Mouse (Mus musculus): ENCODE measurements around the gene Fam19a3. TPM values are rescaled to one million over a fixed set of nuclear protein-coding genes. Genes with fewer than 3 reads are reported as not detected.

The Fam19a3 gene
- 3.0 TPM for polyA plus RNA-seq (2017; shearing (Covaris generic))

DNA sequence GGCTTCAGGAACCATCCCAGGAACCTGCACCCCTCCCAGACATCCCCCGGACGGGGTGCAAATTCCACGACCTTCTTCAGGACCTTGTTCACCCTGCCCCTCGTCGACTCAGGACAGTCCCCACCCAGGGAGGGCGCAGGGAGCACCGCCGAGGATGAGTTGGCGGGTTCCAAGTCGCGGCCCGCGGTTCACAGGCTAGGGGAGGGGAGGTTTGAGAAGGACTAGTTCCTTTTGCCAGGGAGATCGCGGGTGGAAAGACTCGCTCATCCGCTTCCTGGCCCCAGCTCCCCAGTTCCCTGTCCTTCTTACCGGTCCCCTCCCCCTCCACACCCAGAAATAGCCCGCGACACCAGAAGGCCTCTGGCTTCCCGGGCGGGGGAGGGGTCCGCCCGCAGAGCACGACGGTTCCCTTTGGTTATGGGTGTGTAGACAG is at the start of gene Fam19a3:
TSS of gene Fam19a3 (minus strand) at position 370 of the 433 bp plus-strand sequence.

DNA sequence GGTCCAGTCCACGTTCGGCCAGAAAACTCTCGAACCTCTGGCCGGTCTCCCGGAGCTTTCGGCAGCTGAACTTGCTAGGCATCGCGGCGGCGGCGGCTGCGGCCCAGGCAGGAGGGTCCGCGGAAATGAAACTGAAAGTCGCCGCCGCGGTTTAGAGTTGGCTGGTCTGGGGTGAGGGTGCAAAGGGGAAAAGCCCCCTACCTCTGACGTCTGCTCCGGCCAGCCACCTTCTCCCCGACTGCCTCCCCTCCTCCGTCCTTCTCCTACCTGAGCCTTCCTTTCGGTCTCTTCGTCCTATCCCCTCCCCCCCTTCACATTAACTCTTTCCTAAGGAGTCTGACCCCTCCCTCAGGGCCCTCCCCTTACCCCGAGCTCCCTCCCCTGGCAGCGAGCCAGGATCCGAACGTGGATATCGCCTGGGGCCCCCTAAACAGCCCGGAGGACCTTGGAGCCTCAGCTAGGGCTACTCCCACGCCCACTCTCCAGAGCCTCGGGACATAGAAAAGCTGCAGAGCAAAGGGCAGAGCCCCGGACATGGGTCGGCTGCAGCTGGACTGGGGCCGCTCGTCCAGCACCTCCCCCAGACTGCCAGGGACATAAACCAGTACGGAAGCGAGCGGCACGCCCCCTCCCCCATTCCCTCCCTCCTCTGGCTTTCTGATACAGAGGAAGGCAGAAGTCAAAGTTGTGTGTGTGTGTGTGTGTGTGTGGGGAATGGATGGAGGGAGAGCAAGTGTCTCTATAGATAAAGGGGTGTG is 36.5 kb upstream of the Fam19a3 start, which contains the start of gene Mov10:
TSS of gene Mov10 (minus strand) at position 573 of the 758 bp plus-strand sequence.

DNA sequence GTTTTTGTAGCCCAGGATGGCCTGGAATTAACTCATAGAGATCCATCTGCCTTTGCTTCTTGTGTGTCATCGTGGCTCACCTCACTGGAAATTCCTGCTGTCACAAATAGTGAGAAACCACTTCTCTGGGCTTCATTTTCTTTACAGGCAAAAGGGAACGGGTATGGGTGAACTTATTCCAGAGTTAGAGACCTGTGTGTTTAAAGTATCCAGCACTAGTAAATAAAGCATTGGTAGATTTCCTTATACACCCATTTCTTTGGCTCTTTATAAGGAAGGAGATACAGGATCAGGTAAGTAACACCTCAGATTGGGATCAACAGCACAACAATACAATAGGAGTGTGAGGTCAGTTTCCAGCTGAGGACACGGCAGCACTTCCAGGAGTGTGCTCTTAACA is 6.4 kb upstream of the Fam19a3 start, which contains the start of gene Rhoc:
TSS of gene Rhoc (plus strand) at position 301 of the 400 bp plus-strand sequence.

DNA sequence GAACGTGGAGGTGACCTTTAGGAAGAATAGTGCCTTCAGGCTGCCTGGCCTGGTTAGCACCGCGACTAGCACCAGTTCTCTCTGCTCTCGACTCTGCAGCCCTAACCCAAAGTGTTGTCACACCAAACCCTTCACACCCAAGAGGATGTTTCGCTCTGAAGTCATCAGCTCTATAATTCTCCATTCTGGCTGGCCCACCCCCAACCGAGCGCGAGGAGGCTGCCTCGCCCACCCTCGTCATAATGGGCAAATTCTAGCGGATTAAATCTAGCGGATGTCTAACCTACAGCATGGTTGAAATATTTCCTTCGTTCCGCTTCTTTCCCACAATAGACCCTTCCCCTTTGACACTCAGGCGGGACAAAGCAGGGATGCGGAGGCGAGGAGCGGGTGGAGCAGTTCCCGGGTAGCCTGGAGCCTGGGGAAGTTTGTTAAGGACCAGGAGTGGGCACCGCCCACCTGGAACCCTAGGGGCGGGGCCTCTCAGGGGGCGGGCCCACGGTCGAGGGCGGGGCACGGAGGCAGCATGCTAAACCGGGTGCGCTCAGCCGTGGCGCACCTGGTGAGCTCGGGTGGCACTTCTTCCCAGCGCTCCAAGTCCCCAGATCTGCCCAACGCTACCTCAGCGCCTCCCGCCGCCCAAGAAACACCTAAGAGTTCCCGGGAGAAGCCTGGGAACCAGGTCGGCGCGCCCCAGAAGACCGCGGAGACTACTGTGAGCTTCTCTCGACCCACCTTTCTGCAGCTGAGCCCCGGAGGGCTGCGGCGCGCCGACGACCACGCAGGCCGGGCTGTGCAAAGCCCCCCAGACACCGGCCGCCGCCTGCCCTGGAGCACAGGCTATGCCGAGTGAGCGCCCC is 849 bp downstream of the Fam19a3 start, which contains the start of gene Ppm1j:
TSS of gene Ppm1j (plus strand) at position 496 of the 860 bp plus-strand sequence.

Other genes starting within 250 kb of the Fam19a3 start
- gene Slc16a1, start 143.2 kb downstream of the Fam19a3 start, polyA plus RNA-seq (2017; shearing (Covaris generic)): 45.4 TPM
- gene Ppm1j, start 784 bp downstream of the Fam19a3 start, polyA plus RNA-seq (2017; shearing (Covaris generic)): 95.3 TPM
- gene Rhoc, start 6.5 kb upstream of the Fam19a3 start, polyA plus RNA-seq (2017; shearing (Covaris generic)): 39.5 TPM
- 27.9 TPM for gene Mov10, start 36.7 kb upstream of the Fam19a3 start, polyA plus RNA-seq (2017; shearing (Covaris generic))
- gene St7l, start 82.2 kb upstream of the Fam19a3 start, polyA plus RNA-seq (2017; shearing (Covaris generic)): 41.6 TPM
- gene Capza1, start 82.7 kb upstream of the Fam19a3 start, polyA plus RNA-seq (2017; shearing (Covaris generic)): 354 TPM
- not detected for gene Wnt2b, start 180.1 kb upstream of the Fam19a3 start, polyA plus RNA-seq (2017; shearing (Covaris generic))